Mouse (Mus musculus): Measurements from ENCODE around the gene Ezr. TPM values are rescaled to one million over a fixed set of nuclear protein-coding genes. Genes with fewer than 3 reads are reported as not detected.

Gene Ezr
- polyA plus RNA-seq, 1 experiment from 2014 or later, result 50.5 TPM

DNA sequence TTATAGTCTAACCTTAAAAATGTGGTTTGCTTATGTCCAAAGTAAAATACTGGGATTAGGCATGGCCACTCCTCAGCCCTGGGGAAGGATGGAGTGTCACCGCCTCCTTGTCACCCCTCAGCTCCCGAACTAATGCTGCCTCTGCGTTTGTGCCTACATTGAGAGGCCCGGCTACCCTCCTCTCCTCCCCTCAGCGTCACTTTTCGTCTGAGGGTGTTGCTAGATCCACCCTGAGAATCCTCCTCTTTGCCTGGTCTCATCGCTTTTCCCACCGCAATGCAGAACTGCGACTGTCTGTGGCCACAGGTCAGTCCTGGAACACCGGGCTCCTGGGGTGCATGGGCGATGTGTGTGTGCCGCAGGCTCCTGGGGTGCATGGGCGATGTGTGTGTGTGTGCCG lies 37.7 kb downstream of the Ezr start:
- peaks cover 13% of the 10 kb centered on the region; the same call in 1 of the 2 replicates for H3K4me1 ChIP-seq (ENCODE audit: control insufficient read depth, insufficient read depth, low read length)
- no peak overlapping the region for H3K9ac ChIP-seq (replicated peaks; ENCODE audit: low read depth, low read length)
- no peak for ATAC-seq (ENCODE audit: low read depth)
- no peak overlapping the region for H3K4me3 ChIP-seq (ENCODE audit: low read depth, low read length)
- no peak overlapping the region for H3K4me2 ChIP-seq (ENCODE audit: low read depth, low read length)
- 92% methylated on average over 14 of the region's 14 CpGs for WGBS
- no peaks in the 10 kb centered on the region for H3K9me3 ChIP-seq (ENCODE audit: control insufficient read depth, low read length)
- no peaks in the 10 kb centered on the region for H3K27me3 ChIP-seq (ENCODE audit: control insufficient read depth, insufficient read depth, low read length)
- H3K27ac ChIP-seq (ENCODE audit: low read depth, low read length), result peak overlapping the region; percentile 69; the same call in 1 of the 2 replicates
- no peaks in the 10 kb centered on the region for H3K36me3 ChIP-seq (ENCODE audit: control insufficient read depth, insufficient read depth, low read length)

DNA sequence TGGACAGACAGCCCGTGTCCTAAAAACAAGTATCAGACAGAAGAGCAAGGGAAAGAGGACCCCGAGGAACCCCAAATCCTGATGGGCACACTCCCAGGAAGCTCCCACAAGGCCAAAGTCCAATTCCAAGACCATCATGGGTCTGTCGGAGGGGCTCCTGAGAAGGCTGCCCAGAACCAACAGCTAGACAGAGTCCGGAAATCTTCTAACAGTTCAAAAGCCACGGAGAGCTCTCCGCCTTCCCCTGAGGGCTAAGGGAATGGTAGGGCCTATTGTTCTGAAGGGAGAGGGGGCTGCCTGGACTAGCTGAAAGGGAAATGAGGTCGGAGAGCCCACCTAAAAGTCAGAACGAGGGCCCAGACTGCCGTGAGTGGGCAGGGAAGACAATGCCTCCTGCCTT lies 38.2 kb downstream of the Ezr start:
- no peak for ATAC-seq (ENCODE audit: low read depth)
- Histone ChIP-seq H3K9ac (replicated peaks; ENCODE audit: low read depth, low read length) (peak overlapping the region; percentile 11; the same call in 1 of the 2 replicates), H3K4me3 (ENCODE audit: low read depth, low read length) (no peak overlapping the region), H3K36me3 (ENCODE audit: control insufficient read depth, insufficient read depth, low read length) (no peaks in the 10 kb centered on the region), H3K9me3 (ENCODE audit: control insufficient read depth, low read length) (no peaks in the 10 kb centered on the region), H3K4me2 (ENCODE audit: low read depth, low read length) (no peak overlapping the region), H3K4me1 (ENCODE audit: control insufficient read depth, insufficient read depth, low read length) (peaks cover 13% of the 10 kb centered on the region; the same call in 1 of the 2 replicates), H3K27me3 (ENCODE audit: control insufficient read depth, insufficient read depth, low read length) (no peaks in the 10 kb centered on the region), H3K27ac (ENCODE audit: low read depth, low read length) (no peak overlapping the region)
- WGBS, result 44% methylated on average over 9 of the region's 9 CpGs

DNA sequence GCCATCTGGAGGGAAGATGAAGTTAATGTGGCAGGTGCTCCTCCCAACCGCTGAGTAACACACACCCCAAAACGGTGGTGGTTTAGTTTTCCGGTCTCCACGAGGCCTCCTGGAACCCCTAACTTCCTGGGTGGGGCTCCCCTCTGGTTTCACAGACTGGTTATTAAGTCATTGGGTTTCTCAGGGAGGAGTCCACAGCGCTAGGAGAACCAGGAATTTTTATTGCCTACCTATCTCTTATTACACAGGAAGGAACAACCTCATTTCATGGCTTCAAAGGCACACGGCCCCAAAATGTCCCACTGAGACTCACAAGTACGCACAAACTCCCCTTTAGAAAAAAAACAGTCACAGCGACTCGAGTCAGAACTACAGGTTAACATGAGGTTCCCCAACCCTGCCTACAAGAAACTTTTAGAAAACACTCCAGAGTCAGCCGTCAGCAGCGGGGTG lies 38.8 kb downstream of the Ezr start:
- 49% methylated on average over 11 of the region's 11 CpGs for WGBS
- H3K9me3 ChIP-seq (ENCODE audit: control insufficient read depth, low read length), result no peaks in the 10 kb centered on the region
- H3K27ac ChIP-seq (ENCODE audit: low read depth, low read length), result no peak overlapping the region
- H3K36me3 ChIP-seq (ENCODE audit: control insufficient read depth, insufficient read depth, low read length), result no peaks in the 10 kb centered on the region
- H3K27me3 ChIP-seq (ENCODE audit: control insufficient read depth, insufficient read depth, low read length), result no peaks in the 10 kb centered on the region
- no peak for ATAC-seq (ENCODE audit: low read depth)
- no peak overlapping the region for H3K9ac ChIP-seq (replicated peaks; ENCODE audit: low read depth, low read length)
- H3K4me1 ChIP-seq (ENCODE audit: control insufficient read depth, insufficient read depth, low read length), result peaks cover 13% of the 10 kb centered on the region; the same call in 1 of the 2 replicates
- H3K4me2 ChIP-seq (ENCODE audit: low read depth, low read length), result no peak overlapping the region
- no peak overlapping the region for H3K4me3 ChIP-seq (ENCODE audit: low read depth, low read length)

DNA sequence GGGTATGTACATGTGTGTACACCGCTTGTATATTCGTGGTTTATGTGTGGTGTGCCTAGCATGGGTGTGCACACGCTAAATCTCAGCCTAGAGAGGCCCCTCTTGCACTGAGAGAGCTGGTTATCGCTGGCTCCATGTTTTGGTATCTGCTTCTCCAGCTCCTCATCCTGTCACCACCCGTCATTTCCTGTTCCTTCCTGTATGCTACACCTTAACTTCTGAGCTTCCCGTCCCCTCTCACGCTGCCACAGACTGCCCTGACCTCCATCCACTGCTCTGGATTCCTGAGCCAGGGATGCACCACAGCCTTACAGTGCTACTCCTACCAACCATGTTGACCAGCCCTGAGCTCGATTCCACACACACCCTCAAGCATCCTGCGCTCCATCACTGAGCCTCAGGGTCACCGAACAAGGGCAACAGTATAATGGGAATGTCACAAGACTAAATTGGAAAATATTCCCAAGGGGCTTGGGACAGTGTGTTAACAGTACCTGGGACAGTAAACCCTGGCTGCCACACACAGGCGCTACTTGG lies 39.5 kb downstream of the Ezr start:
- H3K4me1 ChIP-seq (ENCODE audit: control insufficient read depth, insufficient read depth, low read length), result peaks cover 13% of the 10 kb centered on the region; the same call in 1 of the 2 replicates
- H3K4me2 ChIP-seq (ENCODE audit: low read depth, low read length), result no peak overlapping the region
- H3K9me3 ChIP-seq (ENCODE audit: control insufficient read depth, low read length), result no peaks in the 10 kb centered on the region
- H3K4me3 ChIP-seq (ENCODE audit: low read depth, low read length), result no peak overlapping the region
- H3K9ac ChIP-seq (replicated peaks; ENCODE audit: low read depth, low read length), result no peak overlapping the region
- H3K27me3 ChIP-seq (ENCODE audit: control insufficient read depth, insufficient read depth, low read length), result no peaks in the 10 kb centered on the region
- no peaks in the 10 kb centered on the region for H3K36me3 ChIP-seq (ENCODE audit: control insufficient read depth, insufficient read depth, low read length)
- no peak for ATAC-seq (ENCODE audit: low read depth)
- H3K27ac ChIP-seq (ENCODE audit: low read depth, low read length), result no peak overlapping the region
- WGBS, result 89% methylated on average over 11 of the region's 11 CpGs

DNA sequence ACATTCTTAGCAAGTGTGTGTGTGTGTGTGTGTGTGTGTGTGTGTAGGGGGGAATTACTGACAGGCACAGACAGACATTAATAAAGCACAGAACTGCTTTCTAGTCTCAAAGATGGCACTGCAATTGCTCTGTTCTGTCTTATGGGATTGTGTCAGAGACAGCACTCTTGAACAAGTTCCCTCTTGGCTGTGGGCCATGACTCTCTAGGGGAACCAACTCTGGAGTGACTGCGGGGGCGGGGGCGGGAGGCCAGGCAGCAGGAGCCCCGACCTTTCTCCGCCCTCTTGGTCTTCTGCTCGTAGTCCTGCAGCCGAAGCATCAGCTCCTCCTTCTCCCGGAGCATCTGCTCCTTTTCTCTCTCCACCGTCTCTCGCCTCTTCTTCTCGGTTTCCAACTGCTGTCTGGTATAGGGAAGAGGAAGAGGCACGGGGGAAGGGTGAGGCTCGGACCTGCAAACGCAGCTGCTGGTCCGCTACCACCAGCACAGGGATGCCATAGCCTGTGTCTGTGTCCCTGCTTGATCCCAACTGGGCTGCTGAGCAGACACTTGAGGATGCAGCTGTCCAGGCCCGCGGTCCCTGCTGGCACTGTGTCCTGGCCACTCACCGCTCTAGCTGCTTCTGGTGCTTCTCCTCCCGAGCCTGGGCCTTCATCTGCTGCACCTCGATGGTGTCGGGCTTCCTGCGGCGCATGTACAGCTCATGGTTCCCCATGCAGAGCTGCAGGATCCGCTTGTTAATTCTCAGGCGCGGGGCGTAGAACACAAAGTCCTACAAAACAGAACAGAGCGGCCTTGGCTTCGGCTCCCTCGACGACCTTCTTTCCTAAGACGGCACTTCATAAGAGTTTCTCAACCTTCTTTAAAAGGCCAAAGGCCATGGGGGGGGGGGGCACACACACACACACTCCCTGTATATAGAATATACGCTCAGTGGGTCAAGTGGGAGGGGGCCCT lies 40.2 kb downstream of the Ezr start:
- WGBS, result 70% methylated on average over 33 of the region's 33 CpGs
- H3K36me3 ChIP-seq (ENCODE audit: control insufficient read depth, insufficient read depth, low read length), result no peaks in the 10 kb centered on the region

DNA sequence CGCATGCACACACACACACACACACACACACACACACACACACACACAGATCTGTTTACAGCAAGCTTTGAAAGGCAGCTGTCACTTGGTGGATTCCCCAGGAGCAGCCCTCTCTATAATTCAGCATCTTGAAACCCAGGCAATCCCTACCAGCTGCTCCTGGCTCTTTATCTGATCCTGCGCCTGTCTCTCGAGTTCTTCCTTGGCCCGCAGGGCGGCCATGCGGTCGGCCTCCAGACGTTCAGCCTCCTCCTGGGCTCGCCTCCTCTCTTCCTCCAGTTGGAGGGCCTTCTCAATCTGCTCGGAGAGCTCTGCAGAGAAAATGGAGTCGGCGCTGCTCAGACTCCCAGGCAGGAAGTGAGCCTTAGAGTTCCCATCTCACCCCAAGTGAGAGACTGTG lies 41.3 kb downstream of the Ezr start:
- Histone ChIP-seq H3K36me3 (ENCODE audit: control insufficient read depth, insufficient read depth, low read length) (no peaks in the 10 kb centered on the region), H3K27ac (ENCODE audit: low read depth, low read length) (no peak overlapping the region), H3K9ac (replicated peaks; ENCODE audit: low read depth, low read length) (no peak overlapping the region), H3K4me2 (ENCODE audit: low read depth, low read length) (no peak overlapping the region), H3K4me1 (ENCODE audit: control insufficient read depth, insufficient read depth, low read length) (0 out of 2 replicates have a peak, but pooled peaks cover 8% of the 10 kb centered on the region), H3K9me3 (ENCODE audit: control insufficient read depth, low read length) (no peaks in the 10 kb centered on the region), H3K27me3 (ENCODE audit: control insufficient read depth, insufficient read depth, low read length) (no peaks in the 10 kb centered on the region), H3K4me3 (ENCODE audit: low read depth, low read length) (no peak overlapping the region)
- ATAC-seq (ENCODE audit: low read depth), result no peak
- 81% methylated on average over 12 of the region's 12 CpGs for WGBS

More for the DNA sequence above, 40.2 kb downstream of the Ezr start:
- Histone ChIP-seq H3K4me2 (ENCODE audit: low read depth, low read length) (no peak overlapping the region), H3K9me3 (ENCODE audit: control insufficient read depth, low read length) (no peaks in the 10 kb centered on the region), H3K9ac (replicated peaks; ENCODE audit: low read depth, low read length) (no peak overlapping the region), H3K27ac (ENCODE audit: low read depth, low read length) (0 out of 2 replicates have a peak overlapping the region, but pooled peaks have one; percentile 28), H3K4me1 (ENCODE audit: control insufficient read depth, insufficient read depth, low read length) (peaks cover 13% of the 10 kb centered on the region; the same call in 1 of the 2 replicates), H3K27me3 (ENCODE audit: control insufficient read depth, insufficient read depth, low read length) (no peaks in the 10 kb centered on the region), H3K4me3 (ENCODE audit: low read depth, low read length) (no peak overlapping the region)
- no peak for ATAC-seq (ENCODE audit: low read depth)

DNA sequence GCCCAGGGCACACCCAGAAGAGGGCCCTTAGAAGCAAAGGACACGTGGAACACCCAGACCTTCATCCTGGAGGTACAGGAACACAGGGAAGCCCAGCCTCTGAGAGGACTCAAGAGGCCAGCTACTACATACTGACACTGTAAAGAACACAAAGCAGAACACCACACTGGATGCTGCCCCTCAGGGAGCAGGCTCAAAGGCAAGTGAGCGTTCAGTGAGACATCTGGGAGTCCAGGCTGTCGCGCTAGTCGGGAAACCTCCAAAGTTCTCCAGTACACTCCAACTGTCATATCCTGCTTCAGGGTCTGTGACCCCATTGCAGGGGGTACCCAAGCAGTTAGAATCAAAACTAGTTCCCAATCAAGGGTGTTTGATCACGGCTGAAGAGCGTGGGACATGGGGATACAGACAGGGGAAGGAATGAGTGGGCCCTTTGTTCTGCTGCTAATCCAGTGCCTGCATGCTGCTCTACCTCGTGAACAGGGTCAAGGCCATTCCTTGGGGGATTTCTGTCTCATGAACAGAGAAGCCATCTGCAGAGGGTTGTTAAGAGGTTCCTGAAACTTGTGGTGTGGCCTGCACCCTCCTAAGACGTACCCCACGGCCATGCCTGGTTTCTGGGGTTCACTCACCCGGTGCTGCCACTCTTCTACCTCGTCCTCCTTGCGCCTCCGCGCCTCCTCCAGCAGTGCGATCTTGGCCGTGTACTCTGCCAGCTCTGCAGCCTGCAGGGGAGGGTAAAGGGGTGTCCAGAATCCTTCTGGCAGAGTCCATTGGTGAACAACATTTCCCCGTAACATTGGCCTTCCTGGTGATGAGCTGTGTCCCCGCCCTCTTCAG lies 42.0 kb downstream of the Ezr start:
- no peak for ATAC-seq (ENCODE audit: low read depth)
- Histone ChIP-seq H3K36me3 (ENCODE audit: control insufficient read depth, insufficient read depth, low read length) (no peaks in the 10 kb centered on the region), H3K4me1 (ENCODE audit: control insufficient read depth, insufficient read depth, low read length) (0 out of 2 replicates have a peak, but pooled peaks cover 2% of the 10 kb centered on the region), H3K27ac (ENCODE audit: low read depth, low read length) (no peak overlapping the region), H3K9me3 (ENCODE audit: control insufficient read depth, low read length) (no peaks in the 10 kb centered on the region), H3K9ac (replicated peaks; ENCODE audit: low read depth, low read length) (no peak overlapping the region), H3K27me3 (ENCODE audit: control insufficient read depth, insufficient read depth, low read length) (no peaks in the 10 kb centered on the region), H3K4me2 (ENCODE audit: low read depth, low read length) (no peak overlapping the region), H3K4me3 (ENCODE audit: low read depth, low read length) (no peak overlapping the region)
- 83% methylated on average over 19 of the region's 19 CpGs for WGBS

DNA sequence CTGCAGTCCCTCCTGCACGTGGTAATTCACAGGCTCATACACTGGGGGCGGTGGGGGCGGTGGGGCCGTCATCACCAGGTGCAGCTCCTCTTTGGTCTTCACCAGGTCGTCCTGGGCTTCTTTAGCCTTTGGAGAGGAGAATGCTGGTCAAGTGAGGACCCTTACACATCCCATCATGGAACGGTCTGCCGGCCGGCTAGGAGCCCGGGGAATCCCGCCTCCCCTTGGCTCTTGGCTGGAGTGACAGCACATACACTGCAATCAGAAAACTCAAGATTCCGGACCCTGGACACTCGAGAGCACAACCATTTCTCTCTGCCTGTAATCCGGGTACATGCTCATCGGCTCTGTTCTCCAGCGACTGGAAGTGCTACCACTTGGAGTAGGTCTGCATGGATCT lies 42.8 kb downstream of the Ezr start:
- no peaks in the 10 kb centered on the region for H3K27me3 ChIP-seq (ENCODE audit: control insufficient read depth, insufficient read depth, low read length)
- H3K36me3 ChIP-seq (ENCODE audit: control insufficient read depth, insufficient read depth, low read length), result no peaks in the 10 kb centered on the region
- no peak overlapping the region for H3K4me2 ChIP-seq (ENCODE audit: low read depth, low read length)
- 94% methylated on average over 15 of the region's 15 CpGs for WGBS
- H3K27ac ChIP-seq (ENCODE audit: low read depth, low read length), result no peak overlapping the region
- H3K4me1 ChIP-seq (ENCODE audit: control insufficient read depth, insufficient read depth, low read length), result no peaks in the 10 kb centered on the region
- H3K4me3 ChIP-seq (ENCODE audit: low read depth, low read length), result no peak overlapping the region
- no peak overlapping the region for H3K9ac ChIP-seq (replicated peaks; ENCODE audit: low read depth, low read length)
- no peaks in the 10 kb centered on the region for H3K9me3 ChIP-seq (ENCODE audit: control insufficient read depth, low read length)
- ATAC-seq (ENCODE audit: low read depth), result no peak
